9 mouse cellular contexts compared by ENCODE assay signal in genomic region chr19:42237602-42238340, GRCm38 (mm10). TPM values are rescaled to one million over a fixed set of nuclear protein-coding genes. Genes with fewer than 3 reads are reported as not detected.
DNase-seq lines count a peak whose midpoint lies in the region; ATAC-seq and TF ChIP-seq lines count a peak whose summit lies in the region.
"Had no signal": no experiment of that assay in that cellular context is flagged by ENCODE, and none has a peak within 500 bp of the region (broad histone marks: within the 10 kb centered on the region; RNA-seq: fewer than 3 reads in every experiment).

No protein-coding gene starts in this region.

- no peak for TF ChIP-seq CTCF in intestine, postnatal 0 days (IDR thresholded peaks at IDR 0.05; ENCODE audit: low read depth)

- no peak overlapping the region for H3K4me3 ChIP-seq in hindbrain, embryonic 14.5 days (replicated peaks; ENCODE audit: low read length)
- H3K4me3 ChIP-seq in intestine, postnatal 0 days (ENCODE audit: low read depth, low read length) = no peak overlapping the region

- H3K9me3 ChIP-seq in hindbrain, embryonic 14.5 days (ENCODE audit: control insufficient read depth, low read length) = no peaks in the 10 kb centered on the region
- no peaks in the 10 kb centered on the region for H3K9me3 ChIP-seq in intestine, postnatal 0 days (ENCODE audit: control insufficient read depth)

- peaks cover 5% of the 10 kb centered on the region; the same call in 1 of the 2 replicates for H3K4me1 ChIP-seq in hindbrain, embryonic 14.5 days (replicated peaks; ENCODE audit: control insufficient read depth, insufficient read depth, low read length)
- no peaks in the 10 kb centered on the region for H3K4me1 ChIP-seq in intestine, postnatal 0 days (replicated peaks; ENCODE audit: control insufficient read depth, insufficient read depth, low read length)

- H3K9ac ChIP-seq in hindbrain, embryonic 14.5 days = no peak overlapping the region
- H3K9ac ChIP-seq in intestine, postnatal 0 days (ENCODE audit: low read depth, low read length) = no peak overlapping the region

- 13% methylated on average over 4 of the region's 4 CpGs for WGBS in hindbrain, embryonic 14.5 days
- WGBS in intestine, postnatal 0 days = 32% methylated on average over 4 of the region's 4 CpGs

- DNase-seq in layer of hippocampus, adult 9-11 months = peak; percentile 39
- DNase-seq in layer of hippocampus, postnatal 36 days = no peak
- DNase-seq in gastrocnemius, postnatal 25 days = peak; percentile 50
- no peak for DNase-seq in hindbrain, embryonic 14.5 days (ENCODE audit: low spot score)
- peak; percentile 55 to 73 for DNase-seq in right cerebral cortex, postnatal 36 days (ENCODE audit: low spot score in 2 of 2)
- DNase-seq in adrenal gland, postnatal 36 days = no peak
- DNase-seq in layer of hippocampus, postnatal 14 days (ENCODE audit: low spot score in 2 of 2) = no peak

- no peak overlapping the region for H3K4me2 ChIP-seq in hindbrain, embryonic 14.5 days (replicated peaks)
- H3K4me2 ChIP-seq in intestine, postnatal 0 days (replicated peaks; ENCODE audit: low read depth) = no peak overlapping the region

- H3K27me3 ChIP-seq in hindbrain, embryonic 14.5 days (ENCODE audit: control insufficient read depth, insufficient read depth, low read length) = no peaks in the 10 kb centered on the region
- no peaks in the 10 kb centered on the region for H3K27me3 ChIP-seq in intestine, postnatal 0 days (replicated peaks; ENCODE audit: control insufficient read depth, insufficient read depth, low read length)

- H3K36me3 ChIP-seq in hindbrain, embryonic 14.5 days (replicated peaks; ENCODE audit: control insufficient read depth, insufficient read depth) = no peaks in the 10 kb centered on the region
- no peaks in the 10 kb centered on the region for H3K36me3 ChIP-seq in intestine, postnatal 0 days (ENCODE audit: control insufficient read depth, insufficient read depth)

- no peak overlapping the region for H3K27ac ChIP-seq in hindbrain, embryonic 14.5 days
- H3K27ac ChIP-seq in intestine, postnatal 0 days (ENCODE audit: low read depth, low read length) = no peak overlapping the region

- peak; percentile 37; the same call in 1 of the 2 replicates for ATAC-seq in hindbrain, embryonic 14.5 days (ENCODE audit: low FRiP score)
- no peak for ATAC-seq in intestine, postnatal 0 days

RNA-seq across cellular contexts. Expression of gene Golga7b, which starts 9.6 kb away (rescaled TPM):
- 10 to 100 TPM; 63.7 to 66.8 TPM for total RNA-seq in layer of hippocampus, postnatal 36 days (2021)
- total RNA-seq in gastrocnemius, postnatal 25 days (2021) = 1 to 10 TPM; 1.7 to 2.3 TPM
- polyA plus RNA-seq in hindbrain, embryonic 14.5 days (2014; fragmentation: Nextera tagmentation; extraction: Ambion mirVana) = 44.1 and 46.8 TPM in 2 replicates
- total RNA-seq in adrenal gland, postnatal 36 days (2021) = 1 to 10 TPM; 1.1 to 1.5 TPM
- polyA plus RNA-seq in intestine, postnatal 0 days (2015; fragmentation: Nextera tagmentation; extraction: Ambion mirVana) = 0.73 and 0.86 TPM in 2 replicates
- 10 to 100 TPM; 82.6 to 85.8 TPM for total RNA-seq in layer of hippocampus, postnatal 14 days (2021)
- total RNA-seq: liver, adult 2 months had no signal
- polyA plus RNA-seq: liver, adult 2 months had no signal

RNA-seq across cellular contexts. Expression of gene Sfrp5, which starts 35.7 kb away (rescaled TPM):
- under 1 TPM; 0.17 to 0.20 TPM for total RNA-seq in layer of hippocampus, postnatal 36 days (2021)
- 1 to 10 TPM; 4.0 to 5.7 TPM for total RNA-seq in gastrocnemius, postnatal 25 days (2021)
- polyA plus RNA-seq in hindbrain, embryonic 14.5 days (2014; fragmentation: Nextera tagmentation; extraction: Ambion mirVana) = 2.8 and 2.9 TPM in 2 replicates
- 1 to 10 TPM; 2.5 TPM for total RNA-seq in adrenal gland, postnatal 36 days (2021)
- polyA plus RNA-seq in intestine, postnatal 0 days (2015; fragmentation: Nextera tagmentation; extraction: Ambion mirVana) = 0.27 and 0.58 TPM in 2 replicates
- total RNA-seq in layer of hippocampus, postnatal 14 days (2021) = 1 to 10 TPM in 1 of 2 experiments, under 1 TPM in 1; 0.26 to 1.7 TPM
- total RNA-seq: liver, adult 2 months had no signal
- polyA plus RNA-seq: liver, adult 2 months had no signal

Comparison
In these comparisons a context has a peak if more than half of its experiments do, and no peak if none do; other contexts are left out.
1. DNase-seq: peak in layer of hippocampus, adult 9-11 months (single experiment), gastrocnemius, postnatal 25 days (single experiment) and right cerebral cortex, postnatal 36 days (2 of 2); none in layer of hippocampus, postnatal 36 days (0 of 2), hindbrain, embryonic 14.5 days (single experiment), adrenal gland, postnatal 36 days (0 of 2) and layer of hippocampus, postnatal 14 days (0 of 2).
2. RNA of gene Golga7b, which starts 9.6 kb away (total RNA-seq): 82.6 to 85.8 TPM in layer of hippocampus, postnatal 14 days and 63.7 to 66.8 TPM in layer of hippocampus, postnatal 36 days; 1.7 to 2.3 TPM in gastrocnemius, postnatal 25 days and 1.1 to 1.5 TPM in adrenal gland, postnatal 36 days; every median in the first group is over 10 times any median in the second.